Mouse (Mus musculus) ZHBTc4 (cell line): Measurements from ENCODE around the gene Bhlha15.

ENCODE experiments used
- DNase-seq: peaks from one replicate; pipeline ENCODE4 v3.0.0-alpha.2; 2011; ENCODE audit warnings: low read depth, low spot score

The Bhlha15 gene

GRCm38 (mm10) chr5:144191026-144191425 lies 940 bp downstream of the Bhlha15 start:
- no peak for DNase-seq

DNA sequence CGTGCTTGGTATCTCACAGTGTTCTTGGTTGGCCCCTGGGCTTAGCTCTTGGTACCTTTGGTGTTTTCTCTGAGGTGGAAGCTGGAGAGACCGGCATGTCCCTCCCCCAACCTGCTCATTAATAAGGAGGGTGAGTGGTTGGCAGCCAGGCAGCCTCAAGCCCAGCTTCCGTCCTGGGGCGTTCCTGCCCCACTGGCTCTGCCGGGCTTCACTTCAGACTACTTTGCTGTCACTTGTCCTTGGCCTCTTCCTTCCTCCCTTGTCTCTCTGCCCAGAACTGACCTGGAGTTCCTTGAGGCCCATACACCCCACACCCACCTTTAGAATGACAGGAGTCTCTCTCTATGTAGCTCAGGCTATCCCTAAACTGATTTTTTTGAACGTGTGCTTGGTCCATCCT lies 2.6 kb downstream of the Bhlha15 start:
- DNase-seq = no peak

GRCm38 (mm10) chr5:144194416-144194815 lies 4.3 kb downstream of the Bhlha15 start:
- DNase-seq = no peak

DNA sequence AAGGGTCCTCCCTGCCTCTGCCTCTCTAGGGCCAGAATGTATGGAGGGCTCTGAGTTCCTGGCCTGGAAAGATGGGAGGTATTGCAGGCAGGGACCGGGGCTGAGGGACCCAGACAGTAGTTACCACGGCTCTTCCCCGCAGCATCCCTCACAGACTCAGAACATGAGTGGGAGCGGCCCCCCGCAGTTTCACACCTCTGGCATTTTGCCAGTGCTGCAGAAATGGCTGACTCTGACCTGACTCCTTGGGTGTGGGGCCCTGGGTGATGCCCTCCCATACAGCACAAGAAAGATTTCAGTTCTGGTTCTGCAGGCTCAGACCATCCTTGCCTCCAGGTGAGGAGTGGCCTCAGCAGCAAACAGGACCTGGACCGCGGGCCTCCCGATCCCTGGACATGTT lies 5.5 kb downstream of the Bhlha15 start:
- DNase-seq = no peak

GRCm38 (mm10) chr5:144200616-144201015 lies 10.5 kb downstream of the Bhlha15 start:
- no peak for DNase-seq

DNA sequence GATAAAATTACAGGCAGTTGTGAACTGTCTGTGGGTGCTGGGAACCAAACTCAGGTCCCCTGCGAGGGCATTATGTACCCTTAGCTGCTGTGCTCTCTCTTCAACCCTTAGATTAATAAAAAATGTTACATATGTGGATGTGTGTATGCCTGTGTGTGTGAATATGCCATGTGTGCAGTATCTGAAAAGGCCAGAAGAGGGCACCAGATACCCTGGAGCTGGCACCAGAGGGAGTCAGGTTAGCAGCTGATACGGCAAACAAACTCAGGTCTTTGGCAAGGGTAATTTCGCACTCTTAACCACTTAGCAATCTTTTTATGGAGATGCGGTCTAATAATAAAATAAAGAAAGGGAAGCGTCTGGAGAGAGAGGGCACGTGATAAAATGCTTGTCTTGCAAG lies 12.3 kb downstream of the Bhlha15 start:
- peak; percentile 61 for DNase-seq

DNA sequence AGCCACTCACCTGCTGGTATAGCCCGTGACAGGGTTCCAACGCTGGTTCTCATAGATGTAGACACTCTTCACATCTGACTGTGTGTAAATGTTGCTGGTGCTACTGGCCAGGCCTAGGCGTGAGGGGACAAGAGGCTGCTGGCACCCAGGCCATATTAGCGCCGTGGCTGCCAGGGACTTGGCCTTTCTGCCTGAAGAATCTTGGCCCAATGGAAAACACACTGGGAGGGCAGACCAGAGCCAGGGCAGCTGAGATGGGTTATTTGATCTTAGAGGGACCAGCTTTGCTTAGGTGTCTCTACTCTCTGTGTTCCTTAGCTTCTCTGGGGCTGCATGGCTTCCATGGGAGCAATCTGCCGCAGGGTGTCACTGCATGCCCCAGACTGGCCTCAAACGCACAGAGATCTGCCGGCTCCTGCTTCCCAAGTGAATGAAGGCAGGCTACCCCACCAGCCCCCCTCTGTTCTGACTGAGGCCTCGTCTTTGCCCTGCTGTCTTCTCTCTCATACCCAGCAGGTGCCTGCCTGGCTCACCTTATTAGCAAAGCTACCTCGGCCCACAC lies 13.4 kb downstream of the Bhlha15 start:
- no peak for DNase-seq

DNA sequence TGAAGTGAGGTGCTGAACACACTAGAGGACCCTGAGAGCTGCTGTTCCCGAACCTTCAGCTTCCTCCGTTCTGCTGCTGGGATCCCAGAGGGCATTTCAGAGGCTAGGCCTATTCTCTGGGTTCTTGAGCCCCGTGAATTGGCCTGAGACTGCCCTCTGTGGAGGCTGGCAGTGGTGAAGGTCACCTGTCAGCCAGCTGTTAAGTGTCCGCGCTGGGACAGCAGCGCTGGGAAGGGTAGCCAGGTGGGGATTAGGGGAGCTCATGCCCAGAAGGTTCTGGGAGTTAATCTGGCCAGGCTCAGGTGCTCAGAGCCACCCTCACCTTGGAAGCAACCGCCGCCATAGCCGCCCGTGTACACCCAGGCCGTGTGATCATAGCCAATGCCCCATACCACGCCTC lies 14.2 kb downstream of the Bhlha15 start:
- DNase-seq = no peak

DNA sequence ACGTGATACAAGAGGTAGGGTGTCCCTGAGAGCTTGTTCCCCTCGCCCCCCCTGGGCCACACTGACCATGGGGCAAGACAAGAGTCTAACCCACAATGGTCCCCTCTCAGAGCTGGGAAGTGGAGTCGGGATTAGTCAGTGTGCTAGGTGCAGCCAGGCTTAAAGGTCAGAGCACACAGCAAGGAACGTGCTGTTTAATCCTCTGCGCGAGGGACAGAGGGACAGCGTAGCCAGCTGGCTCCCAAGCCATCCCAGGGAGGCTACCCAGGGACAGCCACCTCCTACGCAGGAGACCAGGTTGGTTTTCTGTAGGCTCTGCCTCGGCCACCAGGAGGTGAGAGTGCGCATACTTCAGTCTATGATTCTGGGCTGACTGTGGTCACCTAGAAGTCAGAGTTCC lies 14.8 kb downstream of the Bhlha15 start:
- no peak for DNase-seq

GRCm38 (mm10) chr5:144206069-144206468 lies 16.0 kb downstream of the Bhlha15 start:
- no peak for DNase-seq

GRCm38 (mm10) chr5:144207478-144207877 lies 17.4 kb downstream of the Bhlha15 start:
- peak; percentile 56 for DNase-seq

- DNase-seq = peak; percentile 83
Observed at GRCm38 (mm10) chr5:144214453-144214852, 24.4 kb downstream of the Bhlha15 start.

GRCm38 (mm10) chr5:144215992-144216391 lies 25.9 kb downstream of the Bhlha15 start:
- no peak for DNase-seq

DNA sequence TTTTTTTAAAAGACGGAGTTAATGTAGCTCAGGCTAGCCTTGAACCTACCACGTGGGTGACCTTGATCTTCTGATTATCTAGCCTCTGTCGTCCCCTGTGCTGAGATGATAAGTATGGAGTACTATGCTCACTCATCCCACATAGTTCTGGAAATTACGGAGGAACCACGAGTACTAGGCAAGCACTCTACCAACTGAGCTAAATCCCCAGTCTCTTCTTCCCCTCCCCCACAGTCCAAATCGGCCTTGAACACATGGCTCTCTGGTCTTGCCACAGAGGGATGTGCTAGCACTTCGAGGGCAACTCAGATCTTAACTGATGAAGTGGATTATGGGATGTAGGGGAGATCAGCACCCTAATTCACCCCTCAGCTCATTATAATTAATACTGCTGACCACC lies 28.0 kb downstream of the Bhlha15 start:
- no peak for DNase-seq

- DNase-seq = peak; percentile 86
Observed at GRCm38 (mm10) chr5:144219306-144219705, 29.2 kb downstream of the Bhlha15 start.

- DNase-seq = no peak
Observed at GRCm38 (mm10) chr5:144219936-144220335, 29.9 kb downstream of the Bhlha15 start.

DNA sequence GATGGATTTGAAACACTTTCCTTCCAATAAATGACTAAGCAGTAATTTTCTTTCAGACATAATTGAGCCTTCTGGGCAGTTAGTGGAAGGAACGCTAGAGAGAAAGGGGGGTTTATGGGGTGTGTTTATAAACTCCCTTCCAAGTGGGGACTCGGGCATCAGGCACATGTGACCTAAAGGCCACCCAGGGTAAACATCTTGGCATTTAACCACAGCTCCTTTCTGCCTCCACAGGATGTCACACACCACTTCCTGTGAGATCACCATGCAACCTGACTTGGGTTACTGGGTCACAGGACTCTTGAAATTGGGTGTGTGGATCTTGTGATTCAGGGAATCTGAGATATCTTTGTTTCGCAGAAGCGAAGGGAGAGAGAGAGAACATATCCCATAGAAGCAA lies 31.2 kb downstream of the Bhlha15 start:
- DNase-seq = no peak

DNA sequence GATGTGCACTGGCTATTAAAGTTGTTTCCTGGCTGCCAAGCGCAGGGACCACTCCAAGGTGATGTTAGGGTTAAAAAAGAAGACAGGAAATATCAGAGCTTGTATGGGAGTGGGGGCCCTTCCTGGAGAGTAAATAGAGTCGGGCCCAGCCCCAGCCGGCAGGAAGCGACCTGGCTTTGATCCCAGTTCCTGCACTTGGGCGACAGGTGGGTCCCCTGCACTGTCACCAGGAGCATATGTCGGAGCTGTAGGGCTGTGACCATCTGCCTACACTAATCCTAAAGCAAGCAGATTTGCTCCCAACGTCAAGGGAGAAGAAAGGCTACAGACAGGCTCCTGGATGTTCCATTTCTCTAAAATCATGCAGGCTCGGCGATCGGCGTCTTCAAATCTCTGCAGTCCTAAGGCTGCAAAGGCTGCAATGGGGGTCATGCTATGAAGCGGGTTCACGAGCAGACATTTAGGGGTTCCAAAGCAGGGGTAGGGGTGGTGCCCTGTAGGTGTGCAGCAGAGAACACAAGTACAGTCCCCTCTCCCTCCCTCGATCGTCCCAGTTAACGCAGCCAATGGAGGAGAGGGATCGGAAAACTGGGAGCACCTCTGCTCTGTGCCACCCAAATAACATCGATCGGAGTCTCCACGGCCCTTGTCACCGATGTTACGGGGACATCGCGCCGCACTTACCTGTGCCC lies 32.9 kb downstream of the Bhlha15 start:
- DNase-seq = no peak

DNA sequence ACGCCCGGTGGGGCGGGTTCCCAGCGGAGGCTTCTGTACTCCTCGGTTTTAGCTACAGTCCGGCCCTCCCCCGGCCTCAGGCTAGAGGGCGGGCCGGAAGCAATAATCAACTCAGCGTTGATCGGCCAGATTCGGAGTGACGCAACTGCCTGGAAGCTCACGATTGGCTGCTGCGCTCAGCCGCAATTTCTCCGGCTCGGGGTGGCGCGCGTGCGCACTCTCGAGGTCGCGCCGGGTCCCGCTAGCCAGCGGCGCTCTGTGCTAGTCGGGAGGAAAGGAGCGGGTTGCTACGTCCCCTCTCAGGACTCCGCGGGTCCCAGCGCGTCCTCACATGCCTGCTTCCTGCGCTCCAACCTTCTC lies 33.4 kb downstream of the Bhlha15 start, which contains the start of gene Tecpr1:
TSS of gene Tecpr1 (minus strand) at position 113 of the 360 bp plus-strand sequence.
- peak; percentile 98 for DNase-seq

DNA sequence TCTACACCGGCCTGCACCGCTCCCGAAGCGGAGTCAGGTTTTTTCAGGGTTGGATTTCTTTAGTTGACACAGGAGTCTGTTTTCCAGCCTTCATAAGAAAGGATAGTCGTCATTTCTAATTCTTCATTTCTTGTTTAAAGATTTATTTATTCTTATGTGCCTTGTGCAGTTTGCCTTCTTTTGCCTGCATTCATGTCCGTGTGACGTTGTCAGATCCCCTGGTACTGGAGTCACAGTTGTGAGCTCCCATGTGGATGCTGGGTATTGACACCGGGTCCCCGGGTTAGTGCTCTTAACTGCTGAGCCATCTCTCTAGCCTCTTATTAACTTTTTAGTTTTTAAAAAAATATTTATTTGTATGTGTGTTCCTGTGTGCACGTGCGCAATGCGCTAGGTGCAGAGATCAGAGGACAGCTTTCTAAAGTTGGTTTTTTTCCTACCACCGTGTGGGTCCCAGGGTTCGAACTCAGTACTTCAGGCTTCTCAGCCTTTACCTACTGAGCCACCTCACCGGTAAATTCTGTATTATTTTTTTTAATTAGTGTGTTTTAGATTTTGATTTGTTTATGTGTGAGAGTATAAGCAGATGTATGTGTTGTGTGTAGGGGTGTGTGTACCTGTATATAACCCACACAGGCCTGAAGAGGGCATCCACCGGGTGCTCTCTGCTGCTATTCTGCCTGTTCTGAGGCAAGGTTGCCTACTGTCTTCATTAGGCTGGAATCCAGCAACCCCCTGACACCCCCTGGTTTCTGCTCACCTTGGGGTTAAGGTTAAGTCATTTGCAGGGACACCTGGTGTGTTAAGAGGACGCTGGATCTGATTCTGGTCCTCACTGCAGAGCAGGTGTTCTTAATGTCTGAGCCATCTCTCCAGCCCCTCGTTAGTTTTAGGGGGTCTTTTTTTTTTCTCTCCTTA lies 34.1 kb downstream of the Bhlha15 start:
- no peak for DNase-seq

DNA sequence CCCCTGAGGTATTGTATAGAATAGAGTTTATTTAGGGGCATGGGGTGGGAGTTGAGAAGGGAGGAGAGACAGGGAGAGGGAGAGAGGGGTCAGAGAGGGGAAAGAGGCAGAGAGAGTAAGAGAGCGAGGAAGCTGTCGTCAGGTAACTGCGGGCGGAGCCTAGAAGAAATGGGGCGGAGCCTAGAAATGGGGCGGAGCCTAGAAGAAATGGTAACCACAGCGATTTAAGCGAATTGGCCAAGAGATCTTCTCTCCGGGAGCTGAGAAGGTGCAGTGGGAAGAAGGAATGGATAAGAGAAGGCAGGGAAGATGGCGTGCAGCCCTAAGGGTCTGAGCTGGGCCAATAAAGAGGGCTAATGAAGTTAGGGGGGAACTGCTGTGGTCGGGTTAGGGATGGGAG lies 36.1 kb downstream of the Bhlha15 start:
- peak; percentile 70 for DNase-seq

DNA sequence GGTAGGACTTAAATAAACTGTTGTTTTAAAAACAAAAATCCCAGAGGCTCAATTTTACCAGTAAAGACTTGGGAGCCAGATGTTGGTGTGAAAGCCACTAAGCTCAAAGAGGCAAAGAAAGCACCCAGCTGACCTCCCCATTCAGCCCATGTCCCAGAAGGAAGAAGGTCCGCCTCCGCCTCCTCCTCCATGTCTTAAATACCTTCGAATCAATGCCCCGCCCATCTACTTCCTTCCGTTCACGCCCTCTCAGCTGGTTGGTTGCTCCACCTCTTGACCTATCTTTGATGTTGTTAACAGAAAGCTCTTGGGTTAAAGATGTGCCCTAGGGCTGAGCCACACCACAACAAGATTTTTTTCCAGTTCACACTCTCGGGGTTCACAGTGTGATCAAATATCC lies 40.1 kb downstream of the Bhlha15 start:
- peak; percentile 72 for DNase-seq

DNA sequence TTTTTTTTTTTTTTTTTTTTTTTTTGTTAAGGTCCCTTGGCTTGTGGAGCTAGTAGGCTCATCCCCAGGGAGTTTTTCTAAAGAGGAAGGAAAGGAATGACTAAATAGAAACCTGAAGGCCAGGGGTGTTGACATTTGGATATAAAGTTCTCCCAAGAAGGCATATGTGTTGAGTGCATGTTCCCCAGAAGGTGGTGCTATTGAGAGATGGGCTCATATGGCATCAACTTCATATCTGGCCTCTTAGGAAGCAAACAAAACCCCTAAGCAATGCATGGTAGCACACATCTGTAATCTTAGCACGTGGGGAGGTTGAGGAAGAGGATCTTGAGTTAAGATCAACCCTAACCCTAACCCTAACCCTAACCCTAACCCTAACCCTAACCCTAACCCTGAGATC lies 41.3 kb downstream of the Bhlha15 start:
- no peak for DNase-seq
